Mouse (Mus musculus): Measurements from ENCODE around the gene Plk3. TPM values are rescaled to one million over a fixed set of nuclear protein-coding genes. Genes with fewer than 3 reads are reported as not detected.
A peak's percentile ranks its signal among the peaks of the same experiment; 100 is the strongest.

Plk3 gene
- total RNA-seq, 2 experiments from 2014 or later = 3.7 to 4.3 TPM

DNA sequence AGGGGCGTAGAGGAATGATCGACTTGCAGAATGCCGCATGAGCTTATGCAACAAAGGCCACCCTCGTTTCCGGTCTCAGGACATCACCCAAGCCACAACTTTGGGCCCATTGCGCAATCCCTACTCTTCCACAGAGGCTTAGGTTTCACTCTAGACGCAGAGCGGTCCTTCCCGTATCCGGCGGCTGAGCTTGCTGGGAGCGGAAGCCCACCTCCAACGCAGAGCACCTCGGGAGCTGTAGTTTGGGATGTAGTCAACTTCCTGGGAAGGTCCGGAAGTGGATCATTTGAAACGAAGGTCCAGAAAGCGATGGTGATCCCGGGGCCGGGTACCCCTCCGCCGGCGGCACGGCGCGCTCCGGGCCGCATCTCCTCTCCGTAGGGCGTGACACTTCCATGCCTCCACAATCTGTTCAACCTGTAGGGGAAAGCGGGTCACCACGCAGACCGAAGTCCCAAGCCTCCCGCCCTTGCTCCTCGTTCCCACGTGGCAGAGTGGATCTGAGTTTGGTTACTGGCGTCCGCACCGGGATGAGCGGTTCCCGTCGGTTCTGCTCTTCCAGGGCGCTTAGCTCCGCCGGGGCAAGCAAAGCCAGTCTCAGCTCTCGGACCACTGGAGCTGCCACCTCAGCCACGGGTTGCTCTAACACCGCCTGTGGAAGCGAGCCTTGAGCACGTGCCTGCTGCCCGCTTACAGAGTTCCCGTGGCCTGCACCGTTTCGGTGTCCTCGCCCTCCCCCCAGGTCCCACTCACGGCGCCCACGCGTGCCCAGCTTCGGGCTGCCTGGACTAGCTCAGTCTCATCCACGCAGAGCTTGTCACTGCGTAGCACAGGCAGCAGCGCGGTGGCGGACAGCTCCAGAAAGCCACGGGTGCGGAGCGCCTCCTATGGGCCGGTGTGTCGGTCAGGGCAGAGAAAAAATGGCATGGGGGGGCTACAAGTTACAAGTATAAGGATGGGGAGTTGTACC is 13.0 kb downstream of the Plk3 start:
- intact Hi-C loops (cut with DNase I) = loop anchor here (1.0 to 10.0 kb wide), 2 partner anchors 118 to 416 kb away; partner anchors contain the start of genes Ccdc163 and Mmachc
- DNase-seq = peak; percentile 95 to 96

DNA sequence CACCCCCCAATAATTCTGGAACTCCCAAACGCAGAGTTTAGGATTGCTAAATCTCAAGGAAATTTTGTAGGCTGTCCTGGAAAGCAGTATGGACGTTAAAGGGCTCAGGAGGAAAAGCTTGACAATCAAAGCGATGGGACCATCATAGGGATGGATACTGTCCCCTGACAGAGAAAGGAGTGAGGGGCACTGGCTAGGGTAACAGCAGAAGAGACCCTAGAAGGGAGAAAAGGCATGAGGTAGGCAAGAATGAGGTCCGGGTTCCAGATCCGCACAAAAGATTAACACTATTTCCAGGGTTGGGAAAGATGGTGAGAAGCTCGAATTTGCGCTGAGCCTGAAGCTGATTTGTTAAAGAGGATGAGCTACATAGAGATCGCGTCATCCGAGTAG is 13.7 kb downstream of the Plk3 start:
- no peak for DNase-seq
- intact Hi-C loops (cut with DNase I) = loop anchor here (10.0 kb wide), 1 partner anchor 415 kb away; the partner anchor contains the start of genes Ccdc163 and Mmachc

DNA sequence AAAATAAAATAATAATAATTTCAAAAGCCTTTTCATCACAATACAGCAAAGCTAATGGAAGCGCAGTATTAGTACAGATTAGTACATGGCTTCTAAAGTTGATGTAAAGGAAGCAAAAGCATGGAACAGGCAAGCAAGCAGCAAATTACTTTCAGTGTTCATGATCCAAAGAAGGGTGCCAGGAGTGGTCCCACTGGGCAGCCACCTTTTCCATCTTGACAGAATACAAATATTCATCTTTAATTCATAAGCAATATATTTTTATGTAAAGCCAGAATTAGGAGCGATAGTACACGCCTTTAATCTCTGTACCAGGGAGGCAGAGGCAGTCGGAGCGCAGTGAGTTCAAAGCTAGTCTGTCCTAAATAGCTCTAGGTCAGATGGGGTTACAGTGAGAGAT is 14.1 kb downstream of the Plk3 start:
- intact Hi-C loops (cut with DNase I) = loop anchor here (10.0 kb wide), 1 partner anchor 415 kb away; the partner anchor contains the start of genes Ccdc163 and Mmachc
- no peak for DNase-seq

DNA sequence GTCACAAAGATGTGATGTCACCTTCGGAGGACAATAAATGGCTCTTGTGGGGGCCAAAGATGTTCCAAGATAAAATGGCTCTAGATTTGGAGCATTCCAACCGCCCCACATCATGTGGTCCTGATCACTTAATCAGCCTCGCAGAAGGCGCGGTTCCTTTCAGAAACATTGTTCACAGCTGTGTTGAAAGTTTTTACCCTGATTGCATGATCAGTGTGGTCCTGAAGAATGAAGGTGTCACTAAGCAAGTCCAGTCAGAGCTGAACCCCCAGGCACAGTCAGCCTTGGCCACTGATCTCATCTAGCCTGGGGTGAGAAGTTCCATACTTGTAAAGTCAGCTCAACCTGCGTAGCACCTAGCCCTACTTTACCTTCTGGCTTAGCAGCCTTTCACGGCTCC is 15.8 kb downstream of the Plk3 start:
- DNase-seq = no peak
- intact Hi-C loops (cut with DNase I) = no loop called here

DNA sequence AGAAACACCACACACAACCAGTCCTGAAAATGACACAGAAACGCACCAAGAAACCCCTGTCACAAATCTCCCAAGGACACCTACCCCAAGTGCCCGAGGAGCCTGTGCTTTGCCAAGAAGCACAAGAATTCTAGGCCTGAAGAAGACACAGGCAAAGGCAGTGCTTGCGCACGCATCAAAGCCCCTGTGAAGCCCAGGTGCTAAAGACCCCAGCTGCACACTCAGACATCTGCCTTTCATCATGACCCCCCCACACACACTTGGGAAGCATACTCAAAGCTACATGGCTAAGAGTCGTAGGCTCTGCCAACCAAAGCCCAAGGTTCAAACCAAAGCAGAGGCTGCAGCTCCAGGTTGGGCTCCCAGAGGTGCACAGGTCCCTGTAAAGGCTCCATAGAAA is 18.2 kb downstream of the Plk3 start:
- DNase-seq = no peak
- intact Hi-C loops (cut with DNase I) = no loop called here

DNA sequence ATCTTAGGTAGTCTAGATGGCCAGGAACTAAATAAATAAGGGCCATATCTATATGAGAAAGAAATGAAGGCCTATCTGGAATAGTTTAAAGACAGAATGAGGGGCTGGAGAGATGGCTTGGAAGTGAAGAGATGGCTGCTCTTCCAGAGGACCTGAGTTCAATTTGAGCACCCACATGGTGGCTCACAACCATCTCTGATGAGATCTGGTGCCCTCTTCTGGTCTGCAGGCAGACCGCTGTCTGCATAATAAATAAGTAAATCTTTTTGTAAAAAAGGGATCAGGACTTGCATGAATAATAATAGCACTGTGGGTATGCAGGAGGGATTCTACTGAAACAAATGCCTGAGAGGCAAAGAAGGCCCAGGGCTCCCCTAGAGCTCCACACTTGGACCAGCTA is 20.5 kb downstream of the Plk3 start:
- no peak for DNase-seq
- intact Hi-C loops (cut with DNase I) = no loop called here

DNA sequence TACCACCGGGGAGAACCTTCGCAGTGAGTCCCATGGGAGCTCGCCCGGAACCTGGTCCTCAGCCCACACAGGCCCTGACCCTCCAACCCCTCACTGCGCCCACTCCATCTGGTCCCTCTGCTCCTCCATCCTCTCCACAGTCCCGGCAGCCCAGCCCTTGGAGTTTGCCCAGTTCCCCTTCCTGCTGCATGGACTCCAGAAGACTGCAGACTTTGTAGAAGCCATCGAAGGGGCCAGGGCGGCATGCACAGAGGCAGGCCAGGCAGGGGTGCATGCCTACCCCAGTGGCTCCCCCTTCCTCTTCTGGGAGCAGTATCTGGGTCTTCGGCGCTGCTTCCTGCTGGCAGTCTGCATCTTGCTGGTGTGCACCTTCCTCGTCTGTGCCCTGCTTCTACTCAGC is 22.8 kb downstream of the Plk3 start:
- intact Hi-C loops (cut with DNase I) = no loop called here
- no peak for DNase-seq

DNA sequence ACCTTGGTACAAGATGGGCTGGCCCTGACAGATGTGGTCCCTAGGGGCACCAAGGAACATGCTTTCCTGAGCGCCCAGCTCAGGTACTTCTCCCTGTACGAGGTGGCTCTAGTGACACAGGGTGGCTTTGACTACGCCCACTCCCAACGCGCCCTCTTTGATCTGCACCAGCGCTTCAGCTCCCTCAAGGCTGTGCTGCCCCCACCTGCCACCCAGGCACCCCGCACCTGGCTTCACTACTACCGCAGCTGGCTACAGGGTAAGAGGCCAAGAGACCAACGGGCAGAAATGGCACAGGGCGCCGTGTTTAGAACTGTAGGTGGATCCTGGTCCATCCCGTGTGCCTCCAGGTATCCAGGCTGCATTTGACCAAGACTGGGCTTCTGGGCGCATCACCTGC is 23.5 kb downstream of the Plk3 start:
- intact Hi-C loops (cut with DNase I) = no loop called here
- DNase-seq = no peak

DNA sequence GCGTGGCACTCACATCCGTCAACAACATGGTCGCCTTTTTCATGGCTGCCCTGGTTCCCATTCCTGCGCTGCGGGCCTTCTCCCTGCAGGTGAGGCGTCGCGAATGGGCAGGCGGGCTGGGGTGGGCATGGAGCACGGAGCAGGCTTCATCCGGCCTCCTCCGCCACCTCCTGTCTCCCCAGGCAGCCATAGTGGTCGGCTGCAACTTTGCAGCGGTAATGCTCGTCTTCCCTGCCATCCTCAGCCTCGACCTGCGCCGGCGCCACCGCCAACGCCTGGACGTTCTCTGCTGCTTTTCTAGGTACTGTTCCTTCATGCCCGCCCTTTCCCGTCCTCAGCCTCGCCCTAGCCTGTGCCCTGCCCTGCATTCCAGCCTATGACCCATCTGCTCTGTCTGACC is 24.4 kb downstream of the Plk3 start:
- intact Hi-C loops (cut with DNase I) = no loop called here
- no peak for DNase-seq

DNA sequence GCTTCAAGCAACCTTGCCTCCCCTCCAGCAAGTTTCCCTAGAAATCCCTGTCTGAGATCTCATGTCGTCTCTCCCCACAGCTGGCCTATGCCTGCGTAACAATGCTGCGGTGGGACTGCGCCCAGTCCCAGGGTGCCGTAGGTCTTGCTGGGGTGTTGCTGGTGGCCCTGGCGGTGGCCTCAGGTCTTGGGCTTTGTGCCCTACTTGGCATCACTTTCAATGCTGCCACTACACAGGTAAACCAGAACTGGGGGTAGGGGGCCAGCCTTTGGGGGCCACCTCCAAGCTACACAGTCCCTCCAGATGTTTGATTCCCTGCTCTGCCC is 25.3 kb downstream of the Plk3 start:
- DNase-seq = no peak
- intact Hi-C loops (cut with DNase I) = no loop called here

DNA sequence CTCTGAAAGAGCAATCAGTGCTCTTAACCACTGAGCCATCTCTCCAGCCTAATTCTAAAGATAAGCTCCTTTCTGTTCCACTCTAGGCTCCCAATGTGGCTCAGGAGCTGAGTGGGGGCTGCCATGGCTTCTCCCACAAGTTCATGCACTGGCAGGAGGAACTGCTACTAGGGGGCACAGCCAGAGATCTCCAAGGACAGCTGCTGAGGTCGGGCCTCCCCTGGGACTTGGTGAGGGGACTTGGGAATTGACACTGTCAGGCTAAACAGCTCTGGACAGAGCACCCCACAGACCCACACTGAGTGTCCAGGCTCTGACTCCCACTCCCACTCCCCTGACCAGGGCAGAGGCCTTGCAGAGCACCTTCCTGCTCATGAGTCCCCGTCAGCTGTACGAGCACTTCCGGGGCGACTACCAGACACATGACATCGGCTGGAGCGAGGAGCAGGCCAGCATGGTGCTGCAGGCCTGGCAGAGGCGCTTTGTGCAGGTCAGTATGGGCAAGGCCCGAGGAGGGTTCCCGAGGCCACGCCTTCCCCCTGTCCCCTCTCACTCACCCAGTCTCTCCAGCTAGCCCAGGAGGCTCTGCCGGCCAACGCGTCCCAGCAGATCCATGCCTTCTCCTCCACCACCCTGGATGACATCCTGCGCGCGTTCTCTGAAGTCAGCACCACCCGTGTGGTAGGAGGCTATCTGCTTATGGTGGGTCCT is 25.8 kb downstream of the Plk3 start:
- intact Hi-C loops (cut with DNase I) = no loop called here
- DNase-seq = no peak

DNA sequence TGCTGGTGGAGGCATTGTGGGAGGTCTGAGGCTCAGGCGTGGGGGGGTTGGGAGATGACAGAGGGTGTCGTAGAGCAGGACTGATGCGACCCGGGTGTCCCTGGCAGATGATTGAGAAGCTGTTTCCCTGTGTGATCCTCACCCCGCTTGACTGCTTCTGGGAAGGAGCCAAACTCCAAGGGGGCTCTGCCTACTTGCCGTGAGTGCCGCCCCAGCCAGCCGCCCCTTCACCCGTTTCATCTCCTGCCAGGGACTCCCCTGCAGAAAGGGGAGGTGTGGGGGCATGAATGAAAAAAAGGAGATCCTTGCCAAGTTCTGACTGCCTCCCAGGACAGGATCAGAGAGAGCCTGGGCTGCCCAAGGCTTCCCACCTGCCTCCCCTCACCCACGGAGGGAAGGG is 28.6 kb downstream of the Plk3 start:
- intact Hi-C loops (cut with DNase I) = no loop called here
- no peak for DNase-seq

DNA sequence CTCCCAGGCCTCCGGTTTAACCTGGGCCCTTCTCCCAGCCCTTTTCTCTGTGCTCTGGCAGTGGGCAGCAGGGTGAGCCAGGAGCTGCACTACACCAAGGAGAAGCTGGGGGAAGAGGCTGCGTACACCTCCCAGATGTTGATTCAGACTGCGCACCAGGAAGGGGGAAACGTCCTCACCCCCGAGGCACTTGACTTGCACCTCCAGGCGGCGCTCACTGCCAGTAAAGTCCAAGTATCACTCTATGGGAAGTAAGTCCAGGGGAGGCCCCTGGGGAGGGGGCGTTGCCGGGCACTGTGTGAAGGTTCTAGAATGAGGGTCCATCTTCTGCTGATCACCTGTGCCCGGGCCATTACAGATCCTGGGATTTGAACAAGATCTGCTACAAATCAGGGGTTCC is 29.1 kb downstream of the Plk3 start:
- intact Hi-C loops (cut with DNase I) = no loop called here
- DNase-seq = no peak

DNA sequence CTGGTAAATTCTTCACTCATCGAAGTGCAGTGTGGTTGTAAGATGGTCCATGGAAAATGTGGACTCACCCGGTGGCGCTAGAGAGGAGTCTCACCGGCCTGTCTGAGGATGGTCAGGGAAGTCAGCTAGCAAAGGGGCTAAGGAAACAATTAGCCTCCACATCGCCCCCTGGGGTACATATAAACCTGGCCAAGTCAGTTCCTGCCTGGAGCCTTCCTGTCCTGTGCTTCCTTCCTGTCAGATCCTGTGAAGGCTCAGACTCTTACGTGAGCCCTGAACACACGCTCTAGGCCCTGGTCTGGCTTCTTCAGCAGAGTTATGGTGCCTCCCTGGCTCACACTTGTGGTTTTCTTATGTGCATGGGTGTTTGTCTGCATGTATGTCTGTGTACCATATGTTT is 32.5 kb downstream of the Plk3 start:
- intact Hi-C loops (cut with DNase I) = no loop called here
- DNase-seq = peak; percentile 55 to 65

DNA sequence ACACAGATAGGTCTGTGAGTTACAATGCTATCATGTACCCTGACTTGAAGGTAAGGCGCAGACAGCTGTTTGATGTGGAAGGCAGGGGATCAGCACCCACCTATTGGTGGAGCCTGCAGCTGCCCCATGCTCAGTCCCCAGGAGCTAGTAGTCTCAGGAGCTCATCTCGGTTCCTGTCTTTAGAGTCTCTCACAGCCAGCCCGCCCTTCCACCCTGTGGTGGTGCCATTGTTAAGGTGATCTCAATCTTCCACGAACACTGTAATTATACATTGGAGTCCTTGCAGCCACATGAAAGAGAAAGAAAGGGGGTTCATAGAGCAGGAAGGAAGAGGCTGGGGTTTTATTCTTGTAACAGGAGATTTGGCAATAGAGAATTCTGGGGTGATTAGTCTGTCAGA is 33.7 kb downstream of the Plk3 start:
- DNase-seq = no peak
- intact Hi-C loops (cut with DNase I) = no loop called here

DNA sequence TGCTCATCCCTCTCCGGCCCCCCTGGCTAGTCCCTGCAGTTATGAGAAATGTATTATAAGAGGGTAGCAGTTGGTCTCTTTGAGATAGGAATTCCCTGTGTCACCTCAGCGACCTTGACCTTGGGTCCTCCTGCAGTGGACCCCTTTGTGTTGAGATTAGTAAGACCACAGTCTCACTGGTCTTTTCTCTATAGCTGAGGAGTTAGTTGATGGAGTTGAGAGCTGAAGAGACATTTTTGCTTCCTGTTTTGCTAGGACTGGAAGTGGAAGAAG is 35.1 kb downstream of the Plk3 start:
- intact Hi-C loops (cut with DNase I) = loop anchor here (5.0 kb wide), 2 partner anchors 81 to 96 kb away; partner anchors contain the start of gene Eif2b3
- no peak for DNase-seq

DNA sequence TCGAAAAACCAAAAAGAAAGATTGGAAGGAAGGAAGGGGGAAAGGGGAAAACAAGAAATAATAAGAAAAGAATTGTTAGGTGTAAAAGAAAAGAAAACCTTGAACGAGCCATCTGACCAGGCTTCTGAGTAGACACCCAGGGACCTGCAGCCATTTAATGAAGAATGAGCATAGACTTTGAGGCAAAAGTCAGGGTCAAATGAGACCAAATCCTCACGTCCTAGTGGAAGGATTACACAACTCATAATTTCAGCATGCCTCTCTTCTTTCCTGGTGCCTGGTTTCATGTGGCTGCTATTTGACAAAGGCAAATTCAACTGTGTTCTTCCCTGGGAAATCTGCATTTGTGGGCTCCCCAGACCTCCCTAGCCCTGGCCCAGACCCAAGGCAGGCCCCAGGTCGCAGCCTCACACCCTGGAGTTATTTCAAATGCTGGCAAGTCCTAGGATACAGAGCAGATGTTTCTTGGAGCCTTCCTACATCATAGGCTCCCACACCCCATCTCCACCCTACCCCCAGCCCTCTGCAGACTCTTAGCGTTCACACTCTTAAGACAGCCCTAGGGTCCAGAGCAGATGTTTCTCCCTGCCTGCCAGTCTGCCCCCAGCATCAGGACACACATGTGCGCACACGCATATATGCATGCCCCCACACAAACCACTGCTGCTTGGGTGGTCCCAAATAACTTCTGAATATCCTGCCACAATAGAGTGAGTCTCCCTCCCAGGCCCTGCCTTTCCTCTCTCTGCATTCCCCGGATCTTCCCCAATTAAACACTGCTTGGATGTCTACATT is 35.6 kb downstream of the Plk3 start:
- peak; percentile 22 to 34 for DNase-seq
- intact Hi-C loops (cut with DNase I) = loop anchor here (5.0 kb wide), 2 partner anchors 81 to 96 kb away; partner anchors contain the start of gene Eif2b3

DNA sequence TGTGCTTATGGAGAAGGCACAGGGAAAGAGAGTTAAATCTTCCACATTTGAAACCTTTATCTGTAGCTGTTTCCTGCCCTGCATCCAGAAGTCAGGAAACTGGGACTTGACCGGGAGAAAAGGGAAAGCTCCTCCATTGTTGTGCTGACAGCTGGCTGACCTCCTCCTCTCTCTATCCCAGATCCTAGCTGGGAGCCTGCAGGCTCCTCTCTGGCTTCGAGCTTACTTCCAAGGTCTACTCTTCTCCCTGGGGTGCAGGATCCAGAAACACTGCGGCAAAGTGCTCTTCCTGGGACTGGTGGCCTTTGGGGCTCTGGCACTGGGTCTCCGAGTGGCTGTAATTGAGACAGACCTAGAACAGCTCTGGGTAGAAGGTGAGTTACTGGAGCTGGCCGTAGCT is 37.1 kb downstream of the Plk3 start:
- peak; percentile 35 to 45 for DNase-seq
- intact Hi-C loops (cut with DNase I) = loop anchor here (5.0 kb wide), 2 partner anchors 79 to 94 kb away; partner anchors contain the start of gene Eif2b3

DNA sequence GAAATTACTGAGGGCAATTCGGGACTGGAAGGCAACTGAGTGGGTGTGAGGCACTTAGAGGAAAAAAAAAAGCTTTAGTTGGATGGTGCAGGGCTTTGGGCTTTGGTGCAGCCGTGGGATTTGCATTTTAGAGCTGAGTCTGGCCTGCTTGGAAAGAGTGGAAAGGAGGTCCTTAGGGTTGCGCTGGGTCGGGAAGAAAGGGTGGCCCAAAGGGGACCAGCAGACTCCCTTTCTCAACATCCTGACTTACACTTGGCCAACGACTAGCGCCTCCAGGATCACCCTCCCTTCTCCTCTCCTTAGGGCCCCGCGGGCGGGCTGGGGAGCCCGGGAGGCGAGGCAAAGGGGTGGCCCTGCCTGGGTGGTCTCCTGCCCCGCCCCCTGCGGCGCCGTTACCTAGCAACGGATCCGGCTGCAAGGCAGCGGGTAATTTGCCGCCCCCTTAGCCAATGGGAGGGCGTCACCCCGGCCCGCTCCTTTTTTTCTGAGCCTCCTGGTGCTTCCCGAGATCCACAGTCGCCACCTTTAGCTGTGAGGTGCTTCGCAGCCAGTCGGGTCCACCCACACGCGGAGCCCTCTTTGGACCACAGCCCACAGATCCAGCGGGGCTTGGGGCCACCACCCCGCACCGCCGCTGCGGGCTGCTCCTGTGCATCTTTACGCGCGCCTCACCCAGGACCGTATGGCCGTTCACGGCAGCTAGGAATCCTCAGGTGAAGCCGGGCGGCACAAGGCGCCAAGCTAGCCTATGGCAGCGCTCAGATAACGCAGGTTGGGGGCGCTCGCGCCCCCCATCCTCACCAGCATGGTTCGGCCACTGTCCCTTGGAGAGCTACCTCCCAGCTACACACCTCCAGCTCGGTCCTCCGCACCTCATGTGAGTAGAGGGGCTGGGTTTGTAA is 38.0 kb downstream of the Plk3 start, which contains the start of gene Ptch2:
Ptch2 (plus strand) TSS at position 525 of the 902 bp plus-strand sequence.
- intact Hi-C loops (cut with DNase I) = loop anchor here (5.0 kb wide), 2 partner anchors 79 to 94 kb away; partner anchors contain the start of gene Eif2b3

More for the DNA sequence above, 38.0 kb downstream of the Plk3 start, which contains the start of gene Ptch2:
- DNase-seq = peak; percentile 87 to 88

All from heart, postnatal 10 days (tissue).